Mouse (Mus musculus): ENCODE measurements around the gene Polr3h.

DNA sequence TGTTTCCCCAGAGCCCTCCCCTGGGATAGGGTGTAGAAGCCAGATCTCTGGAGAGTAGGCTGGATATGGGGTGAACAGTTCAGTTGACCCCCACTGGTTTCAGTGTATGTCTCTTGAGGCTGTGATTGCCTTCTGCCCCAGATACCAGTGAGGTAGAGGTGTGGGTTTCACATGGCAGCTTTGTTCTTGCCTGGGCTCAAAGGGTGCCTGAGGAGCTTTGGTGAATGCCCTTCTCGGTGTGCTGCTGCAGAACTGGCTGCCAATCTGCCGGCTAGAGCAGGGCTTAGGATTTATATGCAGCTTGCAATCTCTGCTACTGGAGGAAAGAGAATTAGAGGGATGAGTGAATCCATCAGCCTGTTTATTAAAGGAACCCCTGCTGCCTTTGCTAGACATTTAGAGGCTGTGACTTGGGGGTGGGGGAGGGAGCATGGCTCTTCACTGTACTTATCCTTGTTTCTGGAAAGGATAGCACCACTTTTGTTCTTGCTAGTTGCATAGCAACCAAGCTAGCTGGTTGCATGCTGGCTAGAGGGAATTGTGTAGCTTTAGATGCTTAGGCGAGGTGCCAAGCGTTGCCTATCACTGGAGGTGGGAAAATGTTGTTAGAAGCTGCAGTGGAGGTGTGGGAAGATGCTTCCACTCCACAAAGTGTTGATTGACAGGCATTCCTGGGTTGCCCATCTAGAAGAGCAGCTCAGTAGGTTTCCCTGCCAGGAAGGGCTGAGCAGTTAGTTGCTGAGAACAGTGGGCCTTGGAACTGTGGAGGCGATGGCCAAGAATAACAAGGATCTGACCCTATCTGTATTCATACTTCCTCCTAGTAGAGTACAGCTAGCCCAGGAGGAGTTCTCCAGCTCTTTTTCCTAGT, 46.3 kb downstream of the Polr3h start:
- TF ChIP-seq POLR2A (IDR thresholded peaks at IDR 0.05; ENCODE audit: borderline replicate concordance, control insufficient read depth, low read depth, low read length), result no peak
- TF ChIP-seq CTCF (IDR thresholded peaks at IDR 0.05; ENCODE audit: control insufficient read depth, insufficient read depth, low read length), result no peak
